Mouse (Mus musculus): ENCODE measurements around the gene Plch2. TPM values are rescaled to one million over a fixed set of nuclear protein-coding genes. Genes with fewer than 3 reads are reported as not detected.
A peak's percentile ranks its signal among the peaks of the same experiment; 100 is the strongest.

The Plch2 gene
- total and polyA plus RNA-seq, 3 experiments: 0.40 to 4.8 (median 0.83) TPM

GRCm38 (mm10) chr4:154986096-154986495 lies 70.5 kb downstream of the Plch2 start:
- peak; percentile 76 for DNase-seq

GRCm38 (mm10) chr4:154985151-154985777 lies 71.3 kb downstream of the Plch2 start:
- peak; percentile 13 for DNase-seq

GRCm38 (mm10) chr4:154983767-154984166 lies 72.8 kb downstream of the Plch2 start:
- peak; percentile 18 for DNase-seq

- peak; percentile 88 for DNase-seq
Measured at GRCm38 (mm10) chr4:154982247-154983120, 74.1 kb downstream of the Plch2 start.

- DNase-seq: peak; percentile 63
Measured at GRCm38 (mm10) chr4:154981530-154981929, 75.1 kb downstream of the Plch2 start.

DNA sequence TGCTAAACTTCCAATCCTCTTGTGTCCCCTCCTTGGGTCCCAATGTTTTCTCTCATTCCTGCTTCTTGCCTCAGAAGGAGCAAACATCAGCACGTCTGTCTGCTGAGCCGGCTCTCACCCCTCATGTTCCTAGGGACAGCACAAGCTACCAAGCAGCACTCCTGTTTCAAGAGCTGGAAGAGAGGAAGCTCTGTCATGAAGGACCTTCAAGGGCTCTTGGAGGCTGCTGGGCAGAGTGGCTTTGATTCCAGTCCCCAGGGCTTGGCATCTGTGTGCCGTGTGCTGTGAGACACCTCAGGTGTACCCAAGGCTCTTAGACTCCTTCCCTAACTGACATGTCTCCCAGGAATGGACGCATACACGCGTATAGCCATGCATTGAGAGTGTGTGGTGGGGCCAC lies 75.5 kb downstream of the Plch2 start:
- DNase-seq: no peak

- no peak for DNase-seq
Measured at GRCm38 (mm10) chr4:154980110-154980509, 76.5 kb downstream of the Plch2 start.

GRCm38 (mm10) chr4:154974163-154974611 lies 82.4 kb downstream of the Plch2 start:
- peak; percentile 38 for DNase-seq

GRCm38 (mm10) chr4:154972546-154972945 lies 84.0 kb downstream of the Plch2 start:
- DNase-seq: no peak

GRCm38 (mm10) chr4:154967173-154967572 lies 89.4 kb downstream of the Plch2 start:
- no peak for DNase-seq

- DNase-seq: no peak
Measured at GRCm38 (mm10) chr4:154965856-154966255, 90.7 kb downstream of the Plch2 start.

DNA sequence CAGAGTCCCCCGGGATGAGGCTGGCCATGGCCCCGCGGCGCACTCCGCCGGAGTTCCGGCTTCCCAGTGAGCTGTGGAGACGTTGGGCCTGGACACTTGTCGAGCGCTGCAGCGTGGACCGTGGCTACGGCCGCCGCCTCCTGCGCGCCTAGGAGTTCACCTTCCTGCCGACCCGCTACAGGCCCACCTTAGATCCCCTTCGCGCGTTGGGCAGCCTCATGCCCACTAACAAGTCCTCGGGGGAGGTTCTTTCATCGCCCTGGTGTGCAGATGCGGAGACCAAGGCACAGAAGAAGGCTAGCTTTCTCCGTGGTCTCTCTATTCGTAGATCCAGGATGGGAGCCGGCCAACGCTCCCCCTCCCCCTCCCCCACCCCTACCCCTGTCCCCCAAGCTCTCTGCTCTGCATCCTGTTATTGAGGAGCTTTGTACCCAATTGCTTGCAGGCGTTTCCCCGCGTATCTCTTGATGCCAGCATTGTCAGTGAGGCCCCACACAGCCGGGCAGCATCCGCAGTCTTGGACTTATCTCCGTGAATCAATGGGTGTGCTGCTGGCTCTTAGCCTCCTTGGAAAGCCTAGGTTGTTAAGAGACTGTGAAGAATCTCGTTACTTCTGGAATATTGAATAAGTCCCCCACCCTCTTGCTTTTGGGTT lies 91.9 kb downstream of the Plch2 start:
- DNase-seq: no peak

DNA sequence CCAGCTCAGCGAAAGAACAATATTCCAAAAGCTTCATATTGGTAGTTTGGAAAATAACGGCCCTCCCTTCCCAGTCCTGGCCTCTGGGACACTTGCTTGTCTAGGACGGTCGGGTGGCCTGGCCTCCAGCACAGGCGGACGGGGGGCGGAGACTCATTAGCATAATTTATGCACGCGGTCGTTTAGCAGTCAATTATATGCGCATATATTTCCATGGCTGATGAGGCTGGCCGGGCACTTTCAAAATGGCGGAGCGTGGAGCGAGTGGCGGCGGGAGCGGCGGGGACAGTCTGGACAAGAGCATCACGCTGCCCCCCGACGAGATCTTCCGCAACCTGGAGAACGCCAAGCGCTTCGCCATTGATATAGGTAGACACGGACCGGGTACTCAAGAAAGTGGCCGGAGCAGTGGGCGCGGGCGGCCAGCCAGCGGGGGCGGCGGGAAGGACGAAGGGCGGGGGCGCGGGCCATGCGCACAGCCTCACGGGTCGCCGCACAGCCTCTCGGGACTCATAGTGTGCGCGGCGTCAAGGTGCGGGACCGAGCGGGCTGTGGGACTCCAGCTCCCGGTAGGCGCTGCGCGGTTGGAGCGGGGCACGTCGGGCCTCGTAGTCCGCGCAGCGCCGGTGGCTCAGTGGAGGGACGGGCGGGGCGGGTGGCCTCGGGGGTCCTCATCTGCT lies 92.5 kb downstream of the Plch2 start, which contains the start of gene Pank4:
TSS of gene Pank4 (plus strand) at position 223 of the 680 bp plus-strand sequence.
- DNase-seq: peak; percentile 94

DNA sequence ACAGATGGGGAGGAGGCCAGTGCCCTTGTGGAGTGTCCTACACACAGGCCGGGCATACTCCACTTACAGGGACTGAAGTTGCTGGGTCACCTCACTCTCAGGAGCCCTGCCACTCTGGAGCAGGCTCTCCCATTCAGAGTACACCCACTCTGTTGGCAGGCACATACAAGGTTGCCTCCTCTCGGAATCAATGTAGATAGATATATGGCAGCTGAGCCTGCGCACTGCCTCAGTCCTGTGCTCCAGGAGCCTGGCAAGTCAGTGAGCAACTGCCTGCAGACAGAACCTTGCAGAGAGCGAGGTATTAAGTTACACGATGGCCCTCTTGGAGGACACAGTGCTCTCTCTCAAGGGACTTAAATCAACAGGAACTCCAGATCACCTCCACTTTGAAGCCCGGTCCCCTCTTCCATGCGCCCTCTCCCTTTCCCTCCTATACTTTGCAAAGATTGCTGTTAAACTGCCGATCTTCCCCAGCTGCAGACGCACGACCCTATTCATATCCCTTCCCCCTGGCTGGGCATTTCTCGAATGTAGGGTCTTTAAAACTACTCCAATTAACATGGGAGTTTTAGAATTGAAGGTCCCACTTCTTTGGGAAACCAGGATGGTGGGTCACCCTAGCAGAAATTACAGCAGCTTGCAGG lies 93.3 kb downstream of the Plch2 start:
- DNase-seq: no peak

GRCm38 (mm10) chr4:154962683-154963082 lies 93.9 kb downstream of the Plch2 start:
- DNase-seq: no peak

DNA sequence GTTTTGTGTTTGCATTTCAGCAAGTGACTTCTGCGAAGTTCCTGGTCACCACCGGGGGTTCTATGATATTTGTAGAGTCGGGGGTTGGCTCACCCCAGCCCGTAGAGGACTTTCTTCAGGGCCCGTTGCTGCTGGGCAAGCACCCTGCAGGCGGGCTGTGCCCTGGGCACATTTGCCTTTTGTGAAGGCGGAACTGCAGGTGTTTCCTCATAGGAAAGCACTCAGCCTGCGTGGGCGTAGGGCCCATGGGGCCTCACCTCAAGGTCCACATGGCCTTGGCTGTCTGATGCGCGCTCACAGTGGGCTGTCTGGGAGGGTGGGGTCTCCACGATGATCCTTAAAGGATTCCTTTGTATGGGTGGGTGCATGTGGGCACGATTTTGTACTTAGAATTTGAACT lies 94.7 kb downstream of the Plch2 start:
- no peak for DNase-seq

- peak; percentile 61 for DNase-seq
Measured at GRCm38 (mm10) chr4:154961226-154961738, 95.3 kb downstream of the Plch2 start.

GRCm38 (mm10) chr4:154960690-154961225 lies 95.8 kb downstream of the Plch2 start, which contains the start of gene Hes5:
Gene Hes5, plus strand, starts transcription at chr4:154960923.
- DNase-seq: no peak

GRCm38 (mm10) chr4:154960021-154960689 lies 96.4 kb downstream of the Plch2 start:
- no peak for DNase-seq

DNA sequence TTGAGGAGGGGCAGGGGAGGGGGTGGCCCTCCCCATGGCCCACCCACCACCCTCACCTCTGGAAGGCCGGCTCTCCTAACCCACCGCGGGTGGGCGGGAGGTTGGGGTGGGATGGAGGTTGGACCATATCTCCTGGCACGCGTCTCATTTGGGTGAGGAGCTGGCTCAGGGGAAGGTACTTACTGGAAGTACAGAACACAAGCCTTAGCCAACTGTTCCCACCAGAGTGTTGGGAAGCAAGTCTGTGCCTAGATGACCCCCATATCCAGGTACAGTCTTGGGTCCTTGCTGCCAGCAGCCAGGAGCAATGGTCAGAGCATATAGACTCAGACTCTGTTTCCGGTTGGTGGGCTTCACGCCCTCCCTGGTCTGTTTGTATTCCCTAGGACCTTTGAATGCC lies 98.0 kb downstream of the Plch2 start:
- no peak for DNase-seq

All from adrenal gland, adult 2 months (tissue).